Mouse (Mus musculus): Measurements from ENCODE around the gene Psmc2.
A peak's percentile ranks its signal among the peaks of the same experiment; 100 is the strongest.

The Psmc2 gene

GRCm38 (mm10) chr5:21785053-21785452, at the start of gene Psmc2, which contains the start of gene Dnajc2:
Psmc2 (plus strand) TSS chr5:21785283.
Dnajc2 (minus strand) TSS chr5:21785251.
- peak; percentile 90 for DNase-seq

DNA sequence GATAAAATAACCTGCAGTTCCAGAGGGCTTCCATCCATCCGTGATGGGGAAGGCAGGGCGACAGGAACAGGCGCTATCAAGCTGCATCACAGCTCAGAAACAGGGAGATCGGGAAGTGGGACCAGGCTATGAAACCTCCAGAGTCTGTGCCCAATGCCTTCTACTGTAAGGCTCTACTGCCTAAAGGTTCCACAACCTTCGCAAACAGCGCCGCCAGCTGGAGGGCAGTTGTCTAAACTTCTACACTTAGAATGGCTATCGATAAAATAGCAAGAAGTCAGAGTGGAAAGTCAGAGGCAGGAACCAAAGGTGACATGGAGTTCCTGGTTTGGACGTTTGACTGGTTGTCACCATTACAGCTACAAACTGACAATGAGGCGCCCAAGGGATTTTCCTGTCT, 49.5 kb upstream of the Psmc2 start:
- DNase-seq: peak; percentile 56

GRCm38 (mm10) chr5:21736046-21736445, 49.0 kb upstream of the Psmc2 start:
- DNase-seq: no peak

- DNase-seq: peak; percentile 87
Measured at GRCm38 (mm10) chr5:21736956-21737585, 48.0 kb upstream of the Psmc2 start, which contains the start of gene Pmpcb. Pmpcb (plus strand) TSS chr5:21737141.

GRCm38 (mm10) chr5:21737620-21738019, 47.5 kb upstream of the Psmc2 start:
- DNase-seq: no peak

DNA sequence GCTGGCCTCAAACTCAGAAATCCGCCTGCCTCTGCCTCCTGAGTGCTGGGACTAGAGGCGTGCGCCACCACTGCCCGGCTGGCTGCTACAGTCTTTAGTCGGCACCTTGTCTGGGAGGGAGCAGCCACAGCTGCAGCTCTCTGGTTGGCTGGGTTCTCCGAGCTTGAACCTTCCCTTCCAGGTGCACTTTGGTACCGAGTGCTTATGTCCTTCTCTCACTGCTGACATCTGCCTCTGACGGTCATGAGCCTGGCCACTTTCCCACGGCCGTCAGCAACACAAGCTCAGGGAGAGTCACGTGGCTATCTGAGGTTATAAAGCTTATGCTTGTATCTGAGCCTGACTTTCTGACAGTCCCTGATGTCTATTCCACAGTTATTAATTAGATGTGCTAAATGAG, 46.0 kb upstream of the Psmc2 start:
- no peak for DNase-seq

GRCm38 (mm10) chr5:21739881-21740280, 45.2 kb upstream of the Psmc2 start:
- DNase-seq: no peak

- DNase-seq: no peak
Measured at GRCm38 (mm10) chr5:21743606-21744005, 41.5 kb upstream of the Psmc2 start.

GRCm38 (mm10) chr5:21744651-21745050, 40.4 kb upstream of the Psmc2 start:
- no peak for DNase-seq

DNA sequence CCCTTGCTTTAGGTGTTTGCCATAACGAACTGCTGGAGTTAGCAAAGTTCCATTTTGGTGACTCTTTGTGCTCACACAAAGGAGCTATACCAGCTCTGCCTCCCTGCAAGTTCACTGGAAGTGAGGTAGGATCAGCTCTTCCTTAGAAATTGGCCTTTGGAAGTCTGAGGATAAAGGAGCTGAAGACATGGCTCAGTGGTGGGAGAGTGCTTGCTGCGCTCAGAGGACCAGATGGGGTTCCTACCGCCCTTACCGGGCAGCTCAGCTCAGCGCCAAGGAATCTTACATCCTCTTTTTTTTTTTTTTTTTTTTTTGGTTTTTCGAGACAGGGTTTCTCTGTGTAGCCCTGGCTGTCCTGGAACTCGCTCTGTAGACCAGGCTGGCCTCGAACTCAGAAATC, 39.1 kb upstream of the Psmc2 start:
- DNase-seq: no peak

- no peak for DNase-seq
Measured at GRCm38 (mm10) chr5:21768506-21768905, 16.6 kb upstream of the Psmc2 start.

- DNase-seq: no peak
Measured at GRCm38 (mm10) chr5:21769841-21770240, 15.2 kb upstream of the Psmc2 start.

GRCm38 (mm10) chr5:21776491-21776890, 8.6 kb upstream of the Psmc2 start:
- no peak for DNase-seq

DNA sequence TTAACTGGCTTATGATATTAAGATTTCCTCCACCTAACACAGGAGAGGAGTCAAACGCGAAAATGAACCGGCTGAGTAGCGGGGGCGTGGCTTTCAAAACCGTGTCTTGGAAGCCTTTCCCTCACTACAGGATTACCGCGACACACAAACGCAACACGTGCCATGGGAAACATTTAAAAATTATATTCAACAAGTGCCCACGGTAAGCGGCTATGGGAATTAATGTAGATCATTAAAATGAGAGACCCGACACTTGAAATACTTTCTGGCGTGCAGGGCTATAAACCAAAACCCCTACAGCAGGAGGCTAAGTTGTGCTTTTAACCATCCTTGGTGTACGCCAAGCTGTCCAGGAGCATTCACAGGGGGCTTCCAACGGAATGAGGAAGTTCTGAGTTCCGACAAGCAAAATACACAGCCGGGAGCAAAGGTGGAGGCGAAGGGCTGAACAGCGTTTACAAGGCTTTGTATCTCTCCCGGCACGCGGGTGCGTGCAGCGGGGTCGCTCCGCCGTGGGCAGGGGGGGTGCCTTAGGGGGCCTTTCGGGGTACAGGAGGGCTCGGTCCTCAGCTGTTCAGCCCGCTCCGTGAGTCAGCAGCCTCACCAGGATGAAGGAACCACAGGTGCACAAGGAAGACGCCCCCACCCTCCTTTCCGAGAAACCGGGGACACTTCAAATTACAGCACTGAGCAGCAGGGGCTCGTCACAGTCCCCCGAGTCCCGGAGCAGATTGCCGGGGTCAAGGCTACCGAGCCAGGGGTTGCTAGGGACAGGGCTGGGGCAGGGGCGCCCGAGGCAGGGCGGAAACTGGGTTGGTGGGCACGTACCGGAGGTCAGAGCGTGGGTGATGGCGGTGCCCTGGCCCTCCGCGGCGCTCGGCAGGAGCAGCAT, 676 bp upstream of the Psmc2 start:
- DNase-seq: no peak

DNA sequence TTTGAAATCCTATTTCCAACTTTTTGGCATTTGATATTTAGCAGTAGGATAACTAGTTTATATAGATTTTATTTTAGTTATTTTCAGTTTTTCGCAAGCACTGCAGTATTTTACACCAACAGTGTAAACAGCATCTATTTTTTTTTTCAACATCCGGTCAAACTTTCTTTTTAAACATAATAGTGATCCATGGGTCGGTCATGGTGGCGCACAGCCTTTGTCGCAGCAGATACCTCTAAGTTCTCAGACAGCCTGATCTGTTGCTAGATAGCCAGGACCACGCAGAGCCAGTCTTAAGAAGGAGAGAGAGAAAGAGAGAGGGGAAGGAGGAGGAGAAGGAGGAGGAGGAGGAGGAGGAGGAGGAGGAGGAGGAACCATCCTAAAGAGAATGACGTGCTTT, 693 bp downstream of the Psmc2 start:
- DNase-seq: no peak

DNA sequence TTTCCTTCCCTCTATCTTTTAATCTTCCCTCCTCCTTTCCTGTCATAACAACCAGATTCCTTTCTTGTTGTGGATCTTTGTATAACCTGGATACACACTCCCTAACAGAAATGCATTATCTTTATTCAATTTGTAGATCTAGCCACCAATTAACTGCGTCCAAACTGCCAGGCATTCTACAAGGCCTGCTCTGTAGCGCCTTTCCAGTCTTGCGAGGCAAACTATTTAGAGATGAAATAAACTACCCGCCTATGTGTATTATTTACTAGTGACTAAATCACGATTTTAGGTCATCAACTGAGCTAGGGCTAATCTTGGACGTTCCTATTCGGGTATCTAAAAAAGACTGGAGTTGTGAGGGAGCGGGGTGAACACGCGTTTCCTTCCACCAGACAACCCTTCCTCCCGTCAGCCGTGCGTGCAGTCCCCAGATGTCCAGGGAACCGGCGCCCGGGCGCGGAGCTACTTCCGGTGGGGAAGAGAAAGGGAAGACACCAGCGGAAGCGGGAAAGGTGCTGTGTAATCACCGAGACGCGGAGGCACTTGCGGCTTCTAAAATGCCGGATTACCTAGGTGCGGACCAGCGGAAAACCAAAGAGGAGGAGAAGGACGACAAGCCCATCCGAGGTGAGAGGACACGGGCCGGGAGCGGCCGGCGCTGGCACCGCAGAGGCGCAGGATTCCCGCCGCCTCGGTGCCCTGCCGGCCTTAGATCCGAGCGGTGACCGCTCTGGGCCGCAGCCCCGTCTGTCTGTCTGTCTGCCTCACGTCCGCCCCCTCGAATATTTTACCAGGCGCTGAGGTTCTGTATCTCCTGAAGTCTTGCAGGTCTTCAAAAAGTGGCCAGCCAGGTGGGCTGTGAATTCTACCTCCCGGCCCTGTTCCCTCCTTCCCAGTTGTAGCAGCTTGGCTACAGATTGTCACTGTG, 1.4 kb downstream of the Psmc2 start:
- DNase-seq: peak; percentile 94

- DNase-seq: no peak
Measured at GRCm38 (mm10) chr5:21787186-21788105, 2.4 kb downstream of the Psmc2 start.

GRCm38 (mm10) chr5:21789061-21789460, 4.0 kb downstream of the Psmc2 start:
- DNase-seq: no peak

DNA sequence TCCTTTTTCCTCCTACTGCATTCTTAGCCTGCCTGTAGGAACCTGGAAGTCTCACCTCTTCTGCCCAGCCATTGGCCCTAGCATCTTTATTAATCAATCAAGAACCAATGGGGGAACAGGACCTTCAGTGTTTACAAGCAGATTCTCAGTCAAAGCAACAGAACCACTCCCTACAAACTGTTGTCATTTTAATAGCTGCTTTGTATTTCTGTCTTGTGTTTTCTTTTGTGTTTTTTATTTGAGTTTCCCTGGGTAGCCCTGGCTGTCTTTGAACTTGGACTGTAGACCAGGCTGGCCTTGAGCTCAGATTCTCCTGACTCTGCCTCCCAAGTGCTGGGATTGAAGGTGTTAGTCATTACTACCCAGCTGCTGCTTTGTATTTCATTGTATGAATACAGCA, 7.1 kb downstream of the Psmc2 start:
- no peak for DNase-seq

- no peak for DNase-seq
Measured at GRCm38 (mm10) chr5:21802907-21803306, 17.8 kb downstream of the Psmc2 start.

- no peak for DNase-seq
Measured at GRCm38 (mm10) chr5:21803691-21804188, 18.7 kb downstream of the Psmc2 start.

DNA sequence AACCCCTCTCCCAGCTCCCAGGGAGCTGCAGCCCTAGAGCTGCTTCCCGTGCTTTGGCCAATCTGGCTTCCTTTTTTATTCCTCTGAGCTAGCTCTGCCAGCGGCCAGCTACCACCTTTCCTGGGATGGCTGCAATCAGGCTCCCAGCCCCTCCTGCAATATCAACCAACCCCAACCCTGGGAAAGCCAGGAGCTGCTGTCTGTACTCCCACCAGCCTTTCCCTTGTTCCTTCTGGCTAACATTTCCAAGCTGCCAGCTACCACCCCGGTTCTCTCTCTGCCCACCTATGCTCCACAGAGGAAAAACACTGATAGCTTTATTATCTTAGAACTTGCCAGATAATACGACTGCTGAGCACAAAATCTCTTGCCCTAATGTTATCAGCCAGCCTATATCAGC, 19.8 kb downstream of the Psmc2 start:
- no peak for DNase-seq

All from right cerebral cortex, adult 18-20 months (tissue).